Mouse (Mus musculus) monocyte, adult 2 months (primary cell): Measurements from ENCODE around the gene Itga3.

Experiments
- DNase-seq, 2 experiments: peaks; one replicate each; pipeline ENCODE4 v3.0.0; 2022; ENCODE audit warnings: low spot score in 2 of 2, low read depth in 1 of 2

Itga3 gene

DNA sequence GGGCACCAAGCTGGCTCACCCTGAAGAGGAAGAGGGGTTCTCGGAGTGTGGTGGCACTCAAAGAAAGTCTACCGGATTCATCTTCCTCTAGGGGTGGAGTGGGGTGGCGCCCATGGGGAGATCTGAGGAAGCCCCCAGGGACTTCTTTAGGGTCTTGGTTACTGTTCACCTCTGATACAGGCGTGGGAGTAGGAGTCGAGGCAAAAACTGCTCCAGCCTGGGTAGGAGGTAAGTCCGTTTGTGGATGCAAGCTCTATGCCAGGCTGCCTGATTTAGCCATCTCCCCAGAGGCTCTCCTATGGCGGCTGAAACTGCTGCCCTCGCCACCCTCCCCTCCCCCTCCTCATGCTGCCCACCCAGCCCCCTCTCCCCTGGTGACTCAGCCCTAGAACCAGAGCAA, 4.5 kb downstream of the Itga3 start:
- no peak for DNase-seq

DNA sequence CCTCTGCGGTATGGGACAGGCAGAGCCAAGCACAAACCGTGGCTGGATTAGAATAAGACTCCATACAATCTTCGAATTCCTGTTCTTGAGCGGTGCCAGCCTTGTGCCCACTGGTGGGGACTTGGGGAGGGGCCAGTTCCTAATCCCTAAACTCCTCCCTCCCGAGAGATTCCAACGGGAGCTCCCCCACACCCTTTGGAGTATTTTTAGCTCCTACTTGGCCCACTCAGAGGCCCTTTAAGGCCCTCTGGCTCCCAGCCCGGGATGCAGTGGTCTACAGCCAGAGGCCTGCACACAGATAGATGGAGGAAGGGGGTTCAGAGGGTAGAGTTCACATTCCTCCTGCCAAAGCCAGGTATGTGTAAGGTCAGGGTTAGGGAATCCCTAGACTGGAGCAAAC, 5.3 kb downstream of the Itga3 start:
- no peak for DNase-seq

DNA sequence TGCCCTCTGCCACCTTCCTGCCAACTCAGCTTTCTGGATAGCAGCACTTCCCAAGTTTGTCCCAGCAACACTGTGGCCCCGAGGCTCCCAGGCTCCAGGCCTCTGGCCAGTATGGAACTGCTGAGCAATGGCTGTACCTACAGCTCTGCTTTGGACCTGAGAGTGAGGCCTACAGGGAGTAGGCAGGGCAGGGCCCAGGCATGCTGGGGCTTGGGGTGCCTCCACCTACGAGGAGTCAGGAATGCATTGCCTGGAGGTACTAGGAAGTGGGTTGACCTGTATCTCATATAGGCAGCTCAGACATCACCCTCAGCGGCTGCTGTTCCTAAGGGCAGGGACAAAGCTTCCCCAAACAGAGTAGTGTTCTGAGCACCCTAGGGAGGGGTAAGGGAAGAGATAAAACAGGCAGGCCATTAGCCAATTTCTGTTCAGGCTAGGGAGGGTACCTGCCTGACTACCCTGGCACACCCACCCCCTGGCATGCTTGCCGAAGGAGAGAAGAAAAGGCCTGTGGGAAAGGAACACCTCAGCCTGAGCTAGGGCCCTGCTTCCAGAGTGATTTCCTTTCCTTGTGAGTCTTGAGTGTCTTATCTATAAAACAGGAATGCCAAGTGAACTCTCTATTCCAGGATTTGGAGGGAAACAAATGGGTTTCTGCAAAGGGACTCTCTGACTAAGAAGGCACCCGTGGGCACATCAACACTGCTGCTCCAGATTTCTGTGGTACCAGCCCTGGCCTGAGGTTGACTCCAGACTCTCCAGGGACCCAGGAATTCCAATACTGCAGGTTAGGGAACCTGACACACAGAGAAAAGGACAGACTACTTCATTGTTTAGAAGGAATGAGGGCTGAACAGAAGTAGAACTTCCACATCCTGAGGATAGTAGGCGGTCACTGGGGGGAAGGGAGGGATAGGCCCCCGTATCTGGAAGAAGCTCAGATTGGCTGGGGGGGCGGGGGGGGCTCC, 6.2 kb downstream of the Itga3 start:
- DNase-seq, result no peak

DNA sequence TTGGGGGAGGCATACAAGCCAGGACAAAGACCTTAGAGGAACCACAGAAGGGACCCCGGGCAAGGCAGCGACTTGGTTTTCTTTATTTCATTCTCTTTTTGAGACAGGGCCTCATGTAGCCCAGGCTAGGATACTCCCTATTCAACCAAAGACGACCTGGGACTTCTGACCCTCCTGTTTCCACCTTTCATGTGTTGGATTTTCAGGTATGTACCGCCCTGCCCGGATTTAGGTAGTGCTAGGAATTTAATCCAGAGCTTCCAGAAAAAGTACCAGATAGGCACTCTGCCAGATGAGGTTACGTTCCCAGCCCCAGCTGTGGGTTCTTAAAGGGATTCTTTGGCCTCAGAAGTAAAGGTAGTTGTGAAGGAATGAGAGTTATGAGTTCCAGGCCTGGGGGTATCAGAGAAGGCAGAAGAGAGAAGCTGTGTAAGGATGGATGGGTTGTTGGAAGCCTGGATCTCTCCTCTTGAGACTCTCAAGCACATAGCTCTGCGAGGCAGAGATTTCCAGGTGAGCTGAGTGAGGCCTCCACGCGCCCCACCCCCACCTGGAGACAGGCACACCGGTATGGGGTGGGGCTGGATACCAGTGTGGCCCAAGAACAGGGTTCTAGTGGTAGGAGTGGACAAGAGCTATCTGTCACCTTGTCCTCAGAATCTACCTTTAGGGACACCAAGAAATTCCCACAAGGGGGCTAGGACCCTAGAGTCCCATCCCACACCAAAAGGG, 7.2 kb downstream of the Itga3 start:
- no peak for DNase-seq

DNA sequence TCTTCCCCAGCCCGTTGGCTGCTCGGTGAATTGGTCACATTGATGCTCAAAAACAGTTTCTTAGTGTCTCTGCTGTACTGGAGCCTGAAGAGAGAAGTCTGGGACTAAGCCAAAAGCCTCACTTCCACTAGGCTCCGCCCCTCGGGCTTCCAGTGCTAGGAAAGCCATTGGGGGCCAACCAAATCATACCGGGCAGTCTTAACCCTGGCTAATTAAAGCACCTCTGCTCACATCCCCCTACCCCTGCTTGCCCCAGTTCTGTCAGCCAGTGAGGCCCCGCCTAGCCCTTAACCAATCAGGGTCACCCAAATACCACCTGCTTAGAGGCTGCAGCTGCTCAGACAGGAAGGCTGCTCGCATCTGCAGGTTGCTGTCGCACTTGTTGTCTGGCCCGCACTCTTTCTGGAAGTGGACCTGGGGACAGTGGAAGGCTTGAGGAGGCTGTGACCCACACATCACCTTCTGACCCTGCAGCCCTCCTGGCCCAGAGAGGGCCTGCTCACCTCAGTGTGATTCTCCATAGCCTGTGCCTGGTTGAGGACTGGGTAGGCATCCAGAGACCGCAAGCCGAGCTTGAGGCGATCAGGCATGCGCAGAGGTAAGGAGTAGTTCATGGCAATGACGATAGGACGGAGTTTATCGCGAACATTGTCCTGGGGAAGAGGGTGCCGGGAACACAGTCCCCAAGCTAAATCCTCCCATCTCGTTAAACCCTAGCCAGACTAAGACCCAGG, 19.7 kb downstream of the Itga3 start:
- no peak for DNase-seq

DNA sequence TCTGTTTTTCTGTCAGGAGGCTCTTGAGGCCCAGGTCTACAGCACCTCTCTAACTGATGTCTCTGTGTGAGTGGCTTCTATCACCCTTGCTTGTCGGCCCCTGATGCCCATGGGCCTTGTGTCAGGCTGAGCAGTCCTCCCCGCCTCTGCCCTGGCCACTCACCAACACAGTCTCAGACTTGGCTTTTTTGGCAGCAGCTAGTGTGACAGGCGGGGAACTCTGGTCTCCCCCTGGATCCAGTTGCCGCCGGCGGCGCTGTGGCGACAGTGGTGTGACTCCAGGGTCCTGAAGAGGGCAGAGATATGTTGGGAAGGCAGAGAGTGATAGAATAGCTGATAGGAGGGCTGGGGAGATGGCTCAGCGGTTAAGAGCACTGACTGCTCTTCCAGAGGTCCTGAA, 23.5 kb downstream of the Itga3 start:
- DNase-seq, result no peak

DNA sequence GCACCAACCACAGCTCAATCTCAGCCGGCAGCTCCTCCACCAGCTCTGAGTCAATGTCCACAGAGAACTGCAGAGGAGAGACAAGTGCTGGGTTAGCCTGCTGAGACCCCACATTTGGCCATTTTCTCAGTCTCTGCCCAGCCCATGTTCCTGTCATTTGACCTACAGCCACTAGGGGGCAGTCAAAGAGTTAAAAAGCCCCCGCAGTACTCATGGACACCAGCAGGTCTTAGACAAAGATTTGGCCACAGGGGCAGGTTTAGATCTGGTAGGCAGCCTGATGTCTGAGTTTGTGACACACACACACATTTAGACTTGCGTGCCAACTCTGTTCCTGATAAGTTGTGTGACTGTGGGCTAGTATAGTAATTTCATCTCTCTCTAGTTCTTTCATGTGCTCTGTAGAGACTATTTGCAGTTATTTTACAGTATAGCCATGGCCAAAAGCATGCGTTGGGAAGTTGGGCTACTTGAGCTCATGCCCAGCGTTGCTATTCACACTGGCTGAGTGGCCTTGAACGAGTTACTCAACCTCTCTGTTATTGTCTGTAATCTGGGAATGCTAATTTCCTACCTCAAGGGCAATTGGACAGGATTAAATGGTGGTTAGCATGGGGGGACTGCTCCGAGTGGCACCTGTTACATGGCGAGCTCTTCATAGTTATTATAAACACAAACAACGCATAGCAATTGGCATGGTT, 29.5 kb downstream of the Itga3 start:
- DNase-seq, result peak in 1 of 2 experiments; percentile 34

DNA sequence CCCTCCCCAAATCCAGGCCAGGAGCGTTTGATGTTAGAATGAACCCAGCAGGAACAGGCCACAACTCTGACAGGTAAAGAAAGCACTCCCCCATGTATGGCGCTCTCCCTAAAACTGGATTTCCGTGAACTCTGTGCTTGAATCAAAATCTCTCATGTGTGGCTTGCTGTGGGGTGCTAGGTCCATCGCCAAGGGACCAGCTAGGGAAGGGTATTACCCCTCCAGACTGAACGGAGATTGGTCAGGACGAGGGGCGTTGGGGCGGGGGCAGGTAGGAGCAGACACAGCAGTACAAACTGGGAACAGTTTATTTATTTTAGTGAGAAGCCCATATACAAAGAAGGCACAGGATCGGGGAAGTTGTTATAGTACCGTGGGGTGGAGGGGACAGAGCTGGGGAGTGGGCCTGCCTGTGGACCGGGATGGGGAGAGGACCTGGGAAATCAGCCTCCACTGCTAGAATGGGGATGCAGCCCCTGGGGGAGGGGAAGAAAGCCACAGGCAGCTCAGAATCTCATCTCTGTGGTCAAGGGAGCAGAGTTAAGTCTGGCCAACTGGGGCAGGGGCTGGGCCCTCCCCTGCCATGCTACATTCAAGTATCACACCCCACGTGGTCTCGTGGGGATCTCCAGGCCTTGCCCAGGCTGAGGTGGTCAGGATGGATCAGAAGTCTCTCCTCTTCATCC, 32.3 kb downstream of the Itga3 start:
- DNase-seq, result no peak

DNA sequence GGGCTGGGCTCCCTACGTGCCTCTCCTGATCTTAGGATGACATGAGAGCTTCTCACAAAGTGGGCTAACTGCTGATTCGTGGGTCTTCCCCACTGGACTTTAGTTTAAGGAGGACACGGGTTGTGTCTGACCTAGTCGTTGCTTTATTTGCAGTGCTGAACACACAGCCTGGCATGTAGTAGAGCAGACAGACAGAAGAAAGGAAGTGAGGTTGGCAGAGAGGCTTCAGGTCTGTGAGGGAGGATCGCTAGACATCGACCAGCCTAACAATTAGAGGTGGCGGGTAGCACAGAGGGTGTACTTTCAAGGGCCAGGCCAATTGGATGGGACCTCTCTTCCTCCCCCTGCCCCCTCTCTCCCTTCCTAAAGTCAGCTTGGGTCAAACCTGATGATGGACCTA, 33.0 kb downstream of the Itga3 start:
- no peak for DNase-seq

DNA sequence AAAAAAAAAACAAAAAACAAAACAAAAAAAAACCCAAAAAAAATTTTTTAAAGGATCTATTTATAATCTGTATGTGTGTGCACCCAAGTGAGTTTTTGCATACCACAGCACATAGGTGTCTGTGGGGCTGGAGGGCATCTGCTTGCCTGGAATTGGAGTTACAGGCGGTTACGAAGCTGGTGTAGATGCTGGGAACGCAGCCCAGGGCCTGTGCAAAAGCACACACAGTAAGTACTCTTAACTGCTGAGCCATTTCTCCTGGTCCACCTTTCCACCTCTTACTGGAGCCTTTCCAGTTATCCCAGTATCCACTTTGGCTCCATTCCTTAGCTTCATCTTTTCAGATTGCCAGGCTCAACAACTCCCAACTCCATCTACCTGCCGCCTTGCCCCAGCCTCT, 33.5 kb downstream of the Itga3 start:
- DNase-seq, result no peak

DNA sequence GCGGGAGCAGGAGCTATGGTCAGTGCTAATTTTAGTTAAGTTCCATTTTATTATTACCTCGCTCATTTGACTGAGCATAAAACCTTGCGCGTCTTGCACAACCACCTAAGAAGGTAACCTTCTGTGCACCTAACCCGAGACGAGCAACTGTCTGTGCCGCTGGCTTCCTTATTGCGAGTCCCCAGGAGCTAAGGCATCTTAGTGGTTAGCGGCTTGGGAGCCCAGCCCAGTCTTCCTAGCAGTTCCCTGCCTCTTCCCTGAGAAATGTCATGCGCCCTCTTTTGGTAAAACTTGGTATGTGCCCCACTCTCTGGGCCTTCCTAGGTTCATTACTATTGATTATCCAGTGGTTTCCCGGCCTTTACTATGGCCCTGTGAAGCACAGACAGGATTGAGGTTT, 34.5 kb downstream of the Itga3 start:
- DNase-seq, result peak in 1 of 2 experiments; percentile 58

DNA sequence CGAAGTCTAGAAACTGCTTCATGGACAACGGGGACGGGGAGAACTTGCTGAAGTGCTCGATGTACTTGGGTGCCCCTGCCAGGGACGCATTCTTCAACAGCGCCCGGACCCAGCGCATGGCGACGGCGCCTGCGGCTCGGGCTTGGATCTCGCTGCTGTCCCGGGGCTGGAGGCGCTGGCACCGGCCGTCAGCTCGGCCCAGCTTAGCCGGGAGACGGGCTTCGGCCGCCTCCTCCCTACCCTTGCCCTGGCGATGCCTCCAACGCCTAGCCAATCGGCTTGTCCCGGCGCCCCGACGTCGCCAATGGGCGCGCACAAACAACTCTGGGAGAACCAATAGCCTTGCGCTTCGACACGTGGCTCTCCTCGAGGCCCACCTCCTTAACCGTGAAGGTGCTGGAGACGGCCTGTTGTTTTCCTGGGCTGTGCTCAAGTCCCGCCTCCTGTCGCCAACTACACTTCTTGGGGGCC, 35.4 kb downstream of the Itga3 start, which contains the start of gene Pdk2:
Pdk2 (minus strand) TSS at position 216 of the 471 bp plus-strand sequence.
- peak; percentile 80 to 84 for DNase-seq

DNA sequence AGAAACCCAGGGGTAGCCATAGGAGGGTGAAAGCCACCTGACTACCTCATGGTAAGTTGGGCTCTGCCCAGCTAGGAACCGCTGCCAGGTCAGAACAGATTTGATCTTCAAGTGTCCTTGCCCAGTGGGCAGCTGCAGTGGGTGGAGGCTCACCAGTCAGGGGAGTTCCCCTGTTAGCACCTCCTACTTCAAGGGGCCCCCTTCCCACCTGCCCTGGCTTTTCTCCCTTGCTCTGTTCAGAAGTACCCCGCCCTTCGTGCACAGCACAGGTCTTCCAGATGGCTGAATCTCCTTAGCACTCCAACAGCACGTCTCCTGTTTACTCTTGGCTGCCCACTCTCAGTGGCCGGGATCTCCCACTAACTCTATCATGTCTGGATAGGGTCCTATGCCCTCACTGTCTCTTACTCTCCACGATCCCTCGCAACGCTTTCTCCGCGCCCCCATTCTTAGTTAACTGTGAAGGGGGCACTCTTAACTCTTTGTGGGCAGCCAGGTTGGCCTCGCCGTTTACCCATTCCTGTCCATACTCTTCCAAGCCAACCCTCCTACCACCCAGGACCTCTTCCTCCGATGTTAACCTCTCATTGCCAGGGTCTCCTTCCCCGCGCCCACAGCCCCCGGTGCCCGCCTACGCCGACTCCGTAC, 36.0 kb downstream of the Itga3 start:
- no peak for DNase-seq

DNA sequence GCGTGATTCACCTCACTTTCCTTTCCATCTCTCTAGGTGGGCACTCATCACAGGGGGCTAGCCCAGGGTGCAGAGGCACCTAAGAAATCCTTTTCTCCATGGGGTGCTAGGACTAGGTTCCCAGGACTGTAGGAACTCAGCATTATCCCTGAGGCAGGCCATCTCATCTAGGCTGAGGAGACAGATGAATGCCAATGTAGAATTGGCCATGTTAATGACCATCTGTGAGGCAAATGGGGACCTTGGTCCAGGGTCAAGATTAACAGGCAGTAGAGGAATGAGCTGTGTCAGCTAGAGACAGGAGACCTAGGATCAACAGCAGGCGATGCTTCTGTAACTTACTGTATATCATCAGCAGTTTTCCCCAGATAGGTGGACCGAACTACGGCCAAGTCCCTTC, 36.8 kb downstream of the Itga3 start:
- no peak for DNase-seq

DNA sequence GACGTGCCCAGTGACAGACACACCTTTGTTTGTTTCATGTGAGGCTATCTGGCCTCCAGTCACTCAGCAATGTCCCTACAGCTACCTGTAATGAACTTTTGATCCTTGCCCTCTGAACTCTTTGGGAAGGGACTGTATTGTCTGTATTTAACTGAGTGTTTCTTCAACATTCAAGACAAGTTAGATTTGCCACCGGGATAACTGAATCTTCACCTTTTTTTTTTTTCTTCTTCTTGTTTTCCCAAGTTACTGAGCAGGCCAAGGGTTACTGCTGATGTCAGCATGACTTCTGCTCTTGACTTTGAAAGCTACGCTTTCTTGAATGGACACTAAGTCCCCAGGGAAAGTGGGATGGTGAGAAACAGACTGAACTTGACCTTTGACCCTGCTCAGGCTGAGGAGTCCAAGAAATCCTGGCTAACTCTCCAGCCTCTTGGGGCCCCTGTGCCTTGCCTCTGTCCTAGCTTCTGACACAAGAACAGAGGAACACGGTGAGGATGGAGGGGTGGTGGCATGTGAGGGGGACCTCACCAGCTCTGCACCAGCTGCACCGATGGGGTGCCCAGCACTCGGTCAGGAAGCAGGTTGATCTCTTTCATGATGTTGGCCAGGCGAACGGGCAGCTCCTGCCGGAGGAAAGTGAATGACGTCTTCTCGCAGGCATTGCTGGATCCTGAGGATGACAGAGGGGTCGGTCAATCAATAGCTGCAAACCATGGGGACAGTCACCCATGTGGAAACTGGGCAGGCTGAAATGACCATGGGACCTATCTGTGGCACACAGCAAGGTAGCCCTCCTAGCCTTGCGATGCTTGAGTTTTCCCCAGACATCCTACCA, 37.6 kb downstream of the Itga3 start:
- no peak for DNase-seq

DNA sequence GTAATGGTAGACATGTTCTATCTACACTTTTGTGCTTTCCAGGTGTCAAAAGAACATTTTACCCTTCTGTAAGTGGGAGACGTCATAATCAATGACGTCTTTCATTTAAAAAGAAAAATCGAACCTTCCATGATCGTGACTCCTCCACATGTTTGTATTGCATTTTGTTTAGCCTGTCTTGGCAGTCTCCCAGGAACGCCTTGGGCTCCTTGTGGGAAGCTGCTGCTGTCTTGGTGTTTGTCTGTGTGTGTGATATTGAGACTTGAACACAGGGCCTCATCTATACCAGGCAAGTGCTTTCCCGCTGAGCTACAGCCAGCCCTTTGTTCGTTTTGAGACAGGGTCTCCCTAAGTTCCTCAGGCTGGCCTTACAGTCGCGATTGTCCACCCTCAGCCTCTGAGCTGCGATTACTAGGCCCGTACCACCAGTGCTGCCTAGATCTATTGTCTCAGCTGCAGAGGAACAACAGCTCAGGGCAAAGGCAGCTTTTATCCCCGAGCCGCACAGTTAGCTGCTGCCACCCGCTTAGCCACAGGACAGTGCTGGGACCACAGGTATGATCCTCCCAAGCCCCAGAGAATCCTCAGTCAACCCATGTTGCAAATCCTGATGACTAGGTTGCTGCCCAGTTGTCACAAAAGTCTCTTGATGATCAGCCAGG, 38.3 kb downstream of the Itga3 start:
- no peak for DNase-seq

DNA sequence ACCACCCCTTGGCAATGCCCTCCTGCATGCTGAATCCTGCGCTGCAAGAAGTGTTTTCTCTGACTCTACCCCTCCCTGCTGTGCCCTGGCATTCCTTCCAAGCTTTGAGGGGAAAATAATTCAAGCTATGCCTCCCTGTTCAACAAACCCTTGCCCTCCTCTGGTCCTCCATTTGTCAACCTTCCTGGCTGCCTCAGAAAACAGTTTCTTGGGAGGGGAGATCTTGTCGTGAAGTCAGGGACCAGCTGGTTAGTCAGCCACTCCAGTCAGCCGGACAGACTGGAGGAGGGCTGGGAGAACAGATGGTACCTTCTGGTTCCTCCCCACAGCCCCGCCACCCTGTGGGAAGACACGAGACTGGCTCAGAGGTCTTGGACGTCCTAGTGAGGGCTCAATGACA, 39.3 kb downstream of the Itga3 start:
- no peak for DNase-seq

DNA sequence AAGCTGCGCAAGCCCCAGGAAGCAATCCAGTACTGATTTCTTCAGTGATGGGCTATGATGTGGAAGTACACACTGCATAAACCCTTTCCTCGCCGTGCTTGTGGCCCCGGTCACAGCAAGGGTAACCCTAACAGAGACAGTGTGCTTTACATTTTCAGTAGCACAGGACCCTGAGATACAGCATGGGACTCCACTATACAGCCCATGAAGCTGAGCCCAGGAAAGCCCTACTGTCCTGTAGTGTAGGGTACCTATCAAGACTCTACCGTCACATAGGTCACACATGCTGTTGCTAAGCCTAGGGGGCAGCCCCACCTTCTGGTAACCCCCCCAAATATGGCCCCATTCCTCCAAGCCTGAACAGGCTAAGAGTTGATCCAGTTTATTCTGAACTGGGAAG, 40.1 kb downstream of the Itga3 start:
- DNase-seq, result no peak
